ENCODE assay signal across 8 mouse cellular contexts in the genomic region with DNA sequence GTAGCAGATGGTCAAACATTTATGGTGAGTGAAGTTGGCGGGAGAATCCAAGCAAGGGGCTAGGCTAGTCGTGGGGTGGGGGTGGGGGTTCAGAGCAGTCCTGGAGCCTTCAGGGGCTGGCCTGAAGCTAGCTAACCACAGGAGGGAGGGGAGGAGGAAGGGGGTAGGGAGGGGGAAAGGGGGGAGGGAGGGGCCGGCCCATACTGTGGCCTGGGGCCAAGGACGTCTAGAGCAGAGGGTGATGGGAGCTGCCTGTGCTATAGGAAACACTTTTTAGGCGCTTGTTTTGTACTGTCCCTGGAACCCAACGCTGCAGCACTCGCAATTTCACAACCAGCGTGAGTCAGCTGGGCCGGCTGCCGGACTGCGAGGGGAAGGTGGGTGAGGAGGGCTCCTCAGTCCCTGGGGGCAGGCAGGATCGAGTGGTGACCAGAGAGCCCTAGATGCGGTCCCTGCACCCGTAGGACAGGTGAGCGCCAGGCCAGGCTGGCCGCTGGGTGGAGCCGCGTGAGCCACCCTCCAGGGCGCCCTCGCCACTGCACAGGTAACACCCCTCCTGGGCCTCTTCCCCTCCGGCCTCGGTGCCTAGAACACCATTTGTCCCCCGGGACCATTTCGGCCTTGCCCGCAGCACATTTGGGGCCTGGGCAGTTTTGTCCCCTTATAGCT. TPM values are rescaled to one million over a fixed set of nuclear protein-coding genes. Genes with fewer than 3 reads are reported as not detected.
A peak's percentile ranks its signal among the peaks of the same experiment; 100 is the strongest.
DNase-seq lines count a peak whose midpoint lies in the region; ATAC-seq lines count a peak whose summit lies in the region.

No protein-coding gene starts in this region.

- H3K27ac ChIP-seq in forebrain, embryonic 16.5 days (ENCODE audit: low read length) = peak overlapping the region; percentile 69
- 0 out of 2 replicates have a peak overlapping the region, but pooled peaks have one; percentile 20 for H3K27ac ChIP-seq in hindbrain, embryonic 11.5 days (ENCODE audit: low read depth, low read length)

- H3K4me3 ChIP-seq in forebrain, embryonic 16.5 days (replicated peaks; ENCODE audit: low read length) = peak overlapping the region; percentile 62
- H3K4me3 ChIP-seq in hindbrain, embryonic 11.5 days (ENCODE audit: low read depth, low read length) = peak overlapping the region; percentile 54

- no peaks in the 10 kb centered on the region for H3K27me3 ChIP-seq in forebrain, embryonic 16.5 days (replicated peaks; ENCODE audit: control insufficient read depth, insufficient read depth, low read length)
- H3K27me3 ChIP-seq in hindbrain, embryonic 11.5 days (ENCODE audit: control insufficient read depth, insufficient read depth, low read length) = no peaks in the 10 kb centered on the region

- WGBS in forebrain, embryonic 16.5 days = 15% methylated on average over 19 of the region's 25 CpGs
- WGBS in hindbrain, embryonic 11.5 days = 23% methylated on average over 23 of the region's 25 CpGs

- no peaks in the 10 kb centered on the region for H3K9me3 ChIP-seq in forebrain, embryonic 16.5 days (ENCODE audit: control insufficient read depth, low read length)
- H3K9me3 ChIP-seq in hindbrain, embryonic 11.5 days (ENCODE audit: control insufficient read depth, low read length) = no peaks in the 10 kb centered on the region

- H3K4me1 ChIP-seq in forebrain, embryonic 16.5 days (replicated peaks; ENCODE audit: control insufficient read depth, insufficient read depth, low read length) = 0 out of 2 replicates have a peak, but pooled peaks cover 3% of the 10 kb centered on the region
- H3K4me1 ChIP-seq in hindbrain, embryonic 11.5 days (replicated peaks; ENCODE audit: control insufficient read depth, insufficient read depth, low read length) = no peaks in the 10 kb centered on the region

- H3K9ac ChIP-seq in forebrain, embryonic 16.5 days (replicated peaks; ENCODE audit: low read depth, low read length) = peak overlapping the region; percentile 76
- peak overlapping the region; percentile 61 for H3K9ac ChIP-seq in hindbrain, embryonic 11.5 days (ENCODE audit: low read depth, low read length)

- peak; percentile 81 for ATAC-seq in forebrain, embryonic 16.5 days
- peak; percentile 87 for ATAC-seq in hindbrain, embryonic 11.5 days (ENCODE audit: low FRiP score)

- H3K4me2 ChIP-seq in forebrain, embryonic 16.5 days (ENCODE audit: low read length) = peak overlapping the region; percentile 61
- peak overlapping the region; percentile 65 for H3K4me2 ChIP-seq in hindbrain, embryonic 11.5 days (replicated peaks; ENCODE audit: low read depth, low read length)

- H3K36me3 ChIP-seq in forebrain, embryonic 16.5 days (ENCODE audit: control insufficient read depth, insufficient read depth) = no peaks in the 10 kb centered on the region
- no peaks in the 10 kb centered on the region for H3K36me3 ChIP-seq in hindbrain, embryonic 11.5 days (ENCODE audit: control insufficient read depth, insufficient read depth, low read length)

- DNase-seq in MN1 (ENCODE audit: low spot score) = peak; percentile 50
- DNase-seq in cerebellum, adult 11-12 months = peak; percentile 58
- DNase-seq in hindbrain, embryonic 11.5 days (ENCODE audit: low spot score) = peak; percentile 53
- DNase-seq in layer of hippocampus, postnatal 14 days (ENCODE audit: low spot score in 2 of 2) = peak; percentile 11 to 12
- DNase-seq in lung, postnatal 4 days = peak; percentile 58 to 73
- peak; percentile 57 for DNase-seq in retina, embryonic 14.5 days (ENCODE audit: low spot score)
- DNase-seq in urinary bladder, postnatal 25 days (ENCODE audit: low spot score) = peak; percentile 31

RNA-seq across cellular contexts. Expression of gene Ctps2, which starts 0.5 kb away (rescaled TPM):
- polyA plus RNA-seq in forebrain, embryonic 16.5 days (2015; fragmentation: Nextera tagmentation; extraction: Ambion mirVana) = 93.5 and 100 TPM in 2 replicates
- polyA plus RNA-seq in hindbrain, embryonic 11.5 days (2014; fragmentation: Nextera tagmentation; extraction: Ambion mirVana) = 87.6 and 91.8 TPM in 2 replicates
- 10 to 100 TPM; 45.8 to 58.4 TPM for total RNA-seq in layer of hippocampus, postnatal 14 days (2021)

RNA-seq across cellular contexts. Expression of gene Syap1, which starts 13.3 kb away (rescaled TPM):
- 31.1 and 31.2 TPM in 2 replicates for polyA plus RNA-seq in forebrain, embryonic 16.5 days (2015; fragmentation: Nextera tagmentation; extraction: Ambion mirVana)
- 35.7 and 40.1 TPM in 2 replicates for polyA plus RNA-seq in hindbrain, embryonic 11.5 days (2014; fragmentation: Nextera tagmentation; extraction: Ambion mirVana)
- 10 to 100 TPM; 32.4 to 34.2 TPM for total RNA-seq in layer of hippocampus, postnatal 14 days (2021)

Comparison
In these comparisons a context has a peak if more than half of its experiments do, and no peak if none do; other contexts are left out.
1. Peak in every context shown above with its lines: DNase-seq, ATAC-seq, H3K4me3 ChIP-seq and H3K27ac ChIP-seq.
2. DNase-seq: peak in every context shown above with its lines; median percentile 66 in lung, postnatal 4 days; 58 in cerebellum, adult 11-12 months; 57 in retina, embryonic 14.5 days; 53 in hindbrain, embryonic 11.5 days; 50 in MN1; 31 in urinary bladder, postnatal 25 days; 12 in layer of hippocampus, postnatal 14 days.